Mouse (Mus musculus) ES-Bruce4 (cell line): ENCODE data around the gene Nppb. TPM values are rescaled to one million over a fixed set of nuclear protein-coding genes. Genes with fewer than 3 reads are reported as not detected.

Experiments
- H3K27ac ChIP-seq: 2 replicates; pipeline ENCODE4 v1.5.1; 2012; ENCODE audit warnings: low read length, inconsistent platforms; ENCODE audit not compliant: insufficient read depth
- H3K27me3 ChIP-seq: 2 replicates; pipeline ENCODE4 v1.6.1; 2012; ENCODE audit warnings: mild to moderate bottlenecking, low read length, inconsistent platforms; ENCODE audit not compliant: control insufficient read depth, poor library complexity, insufficient read depth, severe bottlenecking
- H3K36me3 ChIP-seq: 2 replicates; pipeline ENCODE4 v1.6.1; 2012; ENCODE audit warnings: inconsistent platforms, mild to moderate bottlenecking, low read length, moderate library complexity; ENCODE audit not compliant: control insufficient read depth, poor library complexity, insufficient read depth, severe bottlenecking
- H3K4me1 ChIP-seq: one replicate; pipeline ENCODE4 v1.8.1; 2011; ENCODE audit warnings: low read length; ENCODE audit not compliant: control insufficient read depth, insufficient read depth
- H3K4me3 ChIP-seq: 2 replicates; pipeline ENCODE4 v1.5.1; 2011; ENCODE audit warnings: low read depth, mild to moderate bottlenecking, low read length
- H3K9ac ChIP-seq: 2 replicates; pipeline ENCODE4 v1.6.1; 2012; ENCODE audit warnings: low read depth, mild to moderate bottlenecking, inconsistent platforms; ENCODE audit not compliant: poor library complexity, severe bottlenecking
- H3K9me3 ChIP-seq: replicated peaks from 2 replicates; pipeline ENCODE4 v1.6.1; 2012; ENCODE audit warnings: mild to moderate bottlenecking, low read length, inconsistent platforms; ENCODE audit not compliant: control insufficient read depth, poor library complexity, insufficient read depth, severe bottlenecking
- CTCF ChIP-seq: IDR thresholded peaks from one replicate; pipeline ENCODE4 v1.8.1; 2011; ENCODE audit warnings: low read depth, low read length
- EP300 ChIP-seq: IDR thresholded peaks from 2 replicates; pipeline ENCODE4 v1.6.1; 2011; ENCODE audit warnings: low read depth, low read length; ENCODE audit not compliant: insufficient read depth
- POLR2A ChIP-seq: IDR thresholded peaks from one replicate; pipeline ENCODE4 v1.8.1; 2011; ENCODE audit warnings: low read length; ENCODE audit not compliant: insufficient read depth
- polyA plus RNA-seq: library from polyadenylated mRNA; stranded (reverse); fragments of >200 nt; gene quantifications from 2 replicates; pipeline ENCODE4 v1.2.4, GENCODE M21; 2011; ENCODE audit warnings: low read depth; ENCODE audit not compliant: missing spikeins, insufficient read depth, insufficient read length

Gene Nppb
- polyA plus RNA-seq, 1 experiment: 2.1 TPM

- no peak for TF ChIP-seq EP300
- TF ChIP-seq POLR2A: no peak
- no peak for TF ChIP-seq CTCF
- Histone ChIP-seq H3K9ac (no peak overlapping the region), H3K9me3 (no peaks in the 10 kb centered on the region), H3K36me3 (peaks cover 56% of the 10 kb centered on the region), H3K27ac (no peak overlapping the region), H3K27me3 (no peaks in the 10 kb centered on the region), H3K4me1 (no peaks in the 10 kb centered on the region), H3K4me3 (no peak overlapping the region)
Measured at GRCm38 (mm10) chr4:148016981-148017380, 31.4 kb downstream of the Nppb start.

GRCm38 (mm10) chr4:148018410-148018809, 32.8 kb downstream of the Nppb start:
- H3K9ac ChIP-seq: no peak overlapping the region
- no peak overlapping the region for H3K27ac ChIP-seq
- no peaks in the 10 kb centered on the region for H3K9me3 ChIP-seq
- no peak overlapping the region for H3K4me3 ChIP-seq
- no peaks in the 10 kb centered on the region for H3K4me1 ChIP-seq
- TF ChIP-seq CTCF: no peak
- no peak for TF ChIP-seq POLR2A
- no peak for TF ChIP-seq EP300
- H3K27me3 ChIP-seq: no peaks in the 10 kb centered on the region
- H3K36me3 ChIP-seq: peaks cover 55% of the 10 kb centered on the region

GRCm38 (mm10) chr4:148024003-148024402, 38.4 kb downstream of the Nppb start:
- H3K9me3 ChIP-seq: no peaks in the 10 kb centered on the region
- TF ChIP-seq CTCF (no peak), EP300 (no peak), POLR2A (no peak)
- no peaks in the 10 kb centered on the region for H3K27me3 ChIP-seq
- H3K9ac ChIP-seq: no peak overlapping the region
- H3K4me3 ChIP-seq: no peak overlapping the region
- peaks cover 46% of the 10 kb centered on the region for H3K36me3 ChIP-seq
- H3K4me1 ChIP-seq: no peaks in the 10 kb centered on the region
- H3K27ac ChIP-seq: no peak overlapping the region

- H3K4me1 ChIP-seq: no peaks in the 10 kb centered on the region
- no peak overlapping the region for H3K27ac ChIP-seq
- H3K9ac ChIP-seq: no peak overlapping the region
- peaks cover 31% of the 10 kb centered on the region for H3K36me3 ChIP-seq
- TF ChIP-seq CTCF: no peak
- H3K9me3 ChIP-seq: no peaks in the 10 kb centered on the region
- no peak overlapping the region for H3K4me3 ChIP-seq
- H3K27me3 ChIP-seq: no peaks in the 10 kb centered on the region
Measured at GRCm38 (mm10) chr4:148029297-148029696, 43.7 kb downstream of the Nppb start.

GRCm38 (mm10) chr4:148030506-148030905, 44.9 kb downstream of the Nppb start:
- H3K36me3 ChIP-seq: peaks cover 19% of the 10 kb centered on the region
- TF ChIP-seq POLR2A (no peak), CTCF (no peak), EP300 (no peak)
- no peaks in the 10 kb centered on the region for H3K9me3 ChIP-seq
- peaks cover 4% of the 10 kb centered on the region for H3K4me1 ChIP-seq
- H3K9ac ChIP-seq: no peak overlapping the region
- no peaks in the 10 kb centered on the region for H3K27me3 ChIP-seq
- no peak overlapping the region for H3K27ac ChIP-seq
- H3K4me3 ChIP-seq: no peak overlapping the region

GRCm38 (mm10) chr4:148033858-148034410, 48.3 kb downstream of the Nppb start:
- Histone ChIP-seq H3K4me1 (peaks cover 6% of the 10 kb centered on the region), H3K9ac (0 out of 2 replicates have a peak overlapping the region, but pooled peaks have one; percentile 43)

More at GRCm38 (mm10) chr4:148033858-148034410, 48.3 kb downstream of the Nppb start:
- no peaks in the 10 kb centered on the region for H3K9me3 ChIP-seq
- peak overlapping the region; percentile 99 for H3K27ac ChIP-seq
- H3K4me3 ChIP-seq: no peak overlapping the region
- H3K27me3 ChIP-seq: no peaks in the 10 kb centered on the region
- TF ChIP-seq CTCF (no peak), EP300 (0 out of 2 replicates have a peak, but pooled peaks have one; percentile 25), POLR2A (no peak)
- H3K36me3 ChIP-seq: peaks cover 8% of the 10 kb centered on the region
